Mouse (Mus musculus) heart, embryonic 11.5 days (tissue): ENCODE measurements around the gene Trpc6. TPM values are rescaled to one million over a fixed set of nuclear protein-coding genes. Genes with fewer than 3 reads are reported as not detected.

Experiments used
- ATAC-seq: fragments of 200-750 bp; cut with Nextera tagmentation; replicated peaks from 2 replicates; pipeline ENCODE4 v1.8.0; 2017; ENCODE audit warnings: moderate library complexity; ENCODE audit not compliant: insufficient number of reproducible peaks, low FRiP score, low TSS enrichment
- H3K27ac ChIP-seq: fragments of 300-500 bp; sonication (generic); 2 replicates; pipeline ENCODE4 v1.5.1; 2014; ENCODE audit warnings: mild to moderate bottlenecking, low read depth, low read length
- H3K27me3 ChIP-seq: fragments of 300-500 bp; sonication (generic); 2 replicates; pipeline ENCODE4 v1.6.1; 2014; ENCODE audit warnings: mild to moderate bottlenecking, low read length, mixed read lengths; ENCODE audit not compliant: control insufficient read depth, insufficient read depth
- H3K36me3 ChIP-seq: fragments of 300-500 bp; sonication (generic); 2 replicates; pipeline ENCODE4 v1.6.1; 2014; ENCODE audit warnings: mild to moderate bottlenecking, low read length, moderate library complexity, mixed read lengths; ENCODE audit not compliant: control insufficient read depth, insufficient read depth
- H3K4me1 ChIP-seq: fragments of 300-500 bp; sonication (generic); 2 replicates; pipeline ENCODE4 v1.6.1; 2014; ENCODE audit warnings: low read length; ENCODE audit not compliant: control insufficient read depth, insufficient read depth
- H3K4me2 ChIP-seq: fragments of 300-500 bp; sonication (generic); 2 replicates; pipeline ENCODE4 v1.6.1; 2014; ENCODE audit warnings: mild to moderate bottlenecking, moderate library complexity
- H3K4me3 ChIP-seq: fragments of 300-500 bp; sonication (generic); 2 replicates; pipeline ENCODE4 v1.5.1; 2014; ENCODE audit warnings: low read depth, low read length
- H3K9ac ChIP-seq: fragments of 300-500 bp; sonication (generic); 2 replicates; pipeline ENCODE4 v1.6.1; 2014; ENCODE audit warnings: mild to moderate bottlenecking, low read depth, low read length, moderate library complexity
- H3K9me3 ChIP-seq: fragments of 300-500 bp; sonication (generic); replicated peaks from 2 replicates; pipeline ENCODE4 v1.6.1; 2016; ENCODE audit warnings: low read length; ENCODE audit not compliant: control insufficient read depth
- WGBS: fragments of 180-500 bp; shearing (Covaris S2); extraction: QIAGEN DNeasy Blood & Tissue Kit; methylation state at CpG from one replicate; pipeline ENCODE4 v1.1.7; 2014; ENCODE audit not compliant: insufficient replicate concordance; 5-methylcytosine and 5-hydroxymethylcytosine counted together
- polyA plus RNA-seq: library from polyadenylated mRNA; unstranded; fragments of >200 nt; fragmentation: Nextera tagmentation; extraction: Ambion mirVana; gene quantifications from 2 replicates; pipeline ENCODE4 v1.2.1, GENCODE M21; 2014

Trpc6 gene
- polyA plus RNA-seq, 1 experiment from 2014 or later, result 1.5 TPM

GRCm38 (mm10) chr9:8643453-8643852, 99.5 kb downstream of the Trpc6 start:
- Histone ChIP-seq H3K4me2 (no peak overlapping the region), H3K36me3 (no peaks in the 10 kb centered on the region), H3K4me1 (no peaks in the 10 kb centered on the region), H3K4me3 (no peak overlapping the region), H3K27ac (no peak overlapping the region), H3K9me3 (no peaks in the 10 kb centered on the region), H3K27me3 (no peaks in the 10 kb centered on the region), H3K9ac (no peak overlapping the region)
- WGBS, result 69% methylated on average over 5 of the region's 5 CpGs
- ATAC-seq, result no peak

GRCm38 (mm10) chr9:8655347-8655746, 111.4 kb downstream of the Trpc6 start:
- no peak overlapping the region for H3K9ac ChIP-seq
- no peak overlapping the region for H3K27ac ChIP-seq
- no peaks in the 10 kb centered on the region for H3K36me3 ChIP-seq
- no peaks in the 10 kb centered on the region for H3K9me3 ChIP-seq
- H3K4me3 ChIP-seq, result no peak overlapping the region
- no peak overlapping the region for H3K4me2 ChIP-seq
- no peaks in the 10 kb centered on the region for H3K27me3 ChIP-seq
- ATAC-seq, result no peak
- H3K4me1 ChIP-seq, result no peaks in the 10 kb centered on the region

- ATAC-seq, result no peak
- no peak overlapping the region for H3K4me3 ChIP-seq
- H3K36me3 ChIP-seq, result no peaks in the 10 kb centered on the region
- H3K27ac ChIP-seq, result no peak overlapping the region
- no peaks in the 10 kb centered on the region for H3K9me3 ChIP-seq
- H3K4me2 ChIP-seq, result no peak overlapping the region
- WGBS, result 68% methylated on average over 1 of the region's 1 CpGs
- no peak overlapping the region for H3K9ac ChIP-seq
- no peaks in the 10 kb centered on the region for H3K4me1 ChIP-seq
- no peaks in the 10 kb centered on the region for H3K27me3 ChIP-seq
Measured at GRCm38 (mm10) chr9:8672944-8673343, 129.0 kb downstream of the Trpc6 start.

DNA sequence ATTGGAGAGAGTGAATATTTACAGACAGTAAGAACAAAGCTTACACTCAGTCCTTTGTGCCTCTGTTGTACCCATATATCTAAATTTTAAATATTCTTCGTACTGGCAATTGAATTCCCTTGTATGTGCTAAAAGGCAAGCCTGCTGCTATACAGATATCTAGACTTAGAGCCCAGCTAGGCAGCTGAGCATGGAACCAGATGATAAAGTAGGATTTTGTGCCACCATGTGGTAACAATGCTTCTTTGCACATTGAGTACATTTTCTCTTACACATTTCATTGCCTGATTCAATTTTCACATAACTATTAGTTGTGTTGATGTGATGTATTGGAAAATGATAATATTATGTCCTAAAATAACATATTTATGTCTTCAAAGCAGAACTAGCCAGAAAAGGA, 132.7 kb downstream of the Trpc6 start:
- Histone ChIP-seq H3K27me3 (no peaks in the 10 kb centered on the region), H3K9me3 (no peaks in the 10 kb centered on the region), H3K27ac (no peak overlapping the region), H3K36me3 (no peaks in the 10 kb centered on the region), H3K9ac (no peak overlapping the region), H3K4me3 (no peak overlapping the region), H3K4me2 (no peak overlapping the region), H3K4me1 (no peaks in the 10 kb centered on the region)
- WGBS, result 49% methylated on average over 1 of the region's 1 CpGs
- ATAC-seq, result no peak

DNA sequence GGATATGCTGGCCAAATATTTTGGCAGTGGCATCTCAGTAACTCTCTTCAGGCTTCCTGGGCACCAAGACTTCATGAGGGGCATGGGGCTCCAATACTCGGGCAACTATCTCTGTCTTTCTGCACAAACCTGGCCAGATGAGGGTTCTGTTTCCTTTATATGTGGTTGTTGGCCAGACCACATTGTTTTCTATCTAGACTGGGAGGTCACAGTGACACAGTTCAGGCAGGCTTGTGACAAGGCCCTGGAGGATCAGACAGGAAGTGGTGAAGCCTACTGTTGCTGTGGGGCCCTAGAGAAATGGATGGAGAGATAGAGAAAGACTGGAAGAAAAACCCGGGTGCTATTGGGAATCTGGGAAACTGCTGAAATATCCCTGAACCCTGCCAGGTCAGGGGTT, 149.2 kb downstream of the Trpc6 start:
- H3K4me2 ChIP-seq, result no peak overlapping the region
- no peak for ATAC-seq
- no peak overlapping the region for H3K9ac ChIP-seq
- no peaks in the 10 kb centered on the region for H3K9me3 ChIP-seq
- H3K36me3 ChIP-seq, result no peaks in the 10 kb centered on the region
- 53% methylated on average over 2 of the region's 2 CpGs for WGBS
- H3K27ac ChIP-seq, result no peak overlapping the region
- no peaks in the 10 kb centered on the region for H3K27me3 ChIP-seq
- H3K4me3 ChIP-seq, result no peak overlapping the region
- no peaks in the 10 kb centered on the region for H3K4me1 ChIP-seq

GRCm38 (mm10) chr9:8700669-8701068, 156.7 kb downstream of the Trpc6 start:
- no peak overlapping the region for H3K4me2 ChIP-seq
- H3K36me3 ChIP-seq, result no peaks in the 10 kb centered on the region
- ATAC-seq, result no peak
- H3K9me3 ChIP-seq, result no peaks in the 10 kb centered on the region
- H3K27ac ChIP-seq, result no peak overlapping the region
- H3K27me3 ChIP-seq, result no peaks in the 10 kb centered on the region
- no peaks in the 10 kb centered on the region for H3K4me1 ChIP-seq
- no peak overlapping the region for H3K9ac ChIP-seq
- WGBS, result 28% methylated on average over 5 of the region's 5 CpGs
- H3K4me3 ChIP-seq, result no peak overlapping the region

DNA sequence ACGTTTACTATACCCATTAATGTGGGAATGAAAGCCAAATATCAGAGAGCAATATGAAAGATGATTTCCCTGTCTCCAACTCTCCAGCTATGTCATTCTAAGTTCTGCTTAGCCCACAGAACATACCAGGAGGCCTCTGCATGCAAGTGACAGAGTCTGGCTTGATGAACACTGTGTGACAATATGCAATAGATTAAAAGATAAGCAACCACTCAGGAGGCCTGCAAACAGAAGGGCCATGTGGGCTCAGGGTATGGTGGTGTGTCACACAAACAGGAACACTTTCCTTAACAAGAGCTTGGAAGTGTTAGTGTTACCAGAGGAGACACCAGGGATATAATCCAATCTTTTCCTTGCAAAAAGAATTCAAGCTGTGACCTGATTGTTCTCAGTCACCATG, 159.6 kb downstream of the Trpc6 start:
- 64% methylated on average over 1 of the region's 1 CpGs for WGBS
- Histone ChIP-seq H3K27ac (no peak overlapping the region), H3K27me3 (no peaks in the 10 kb centered on the region), H3K9ac (no peak overlapping the region), H3K9me3 (no peaks in the 10 kb centered on the region), H3K4me3 (no peak overlapping the region), H3K4me2 (no peak overlapping the region), H3K4me1 (no peaks in the 10 kb centered on the region), H3K36me3 (no peaks in the 10 kb centered on the region)
- ATAC-seq, result no peak

GRCm38 (mm10) chr9:8703956-8704355, 160.0 kb downstream of the Trpc6 start:
- H3K27ac ChIP-seq, result no peak overlapping the region
- no peak for ATAC-seq
- WGBS, result 42% methylated on average over 5 of the region's 5 CpGs

GRCm38 (mm10) chr9:8710052-8710739, 166.3 kb downstream of the Trpc6 start:
- H3K36me3 ChIP-seq, result no peaks in the 10 kb centered on the region
- no peak overlapping the region for H3K4me2 ChIP-seq
- no peak overlapping the region for H3K4me3 ChIP-seq
- WGBS, result 58% methylated on average over 3 of the region's 3 CpGs
- H3K9ac ChIP-seq, result no peak overlapping the region
- no peak overlapping the region for H3K27ac ChIP-seq
- H3K27me3 ChIP-seq, result no peaks in the 10 kb centered on the region
- no peaks in the 10 kb centered on the region for H3K9me3 ChIP-seq
- no peaks in the 10 kb centered on the region for H3K4me1 ChIP-seq
- ATAC-seq, result no peak

More at GRCm38 (mm10) chr9:8703956-8704355, 160.0 kb downstream of the Trpc6 start:
- Histone ChIP-seq H3K9ac (no peak overlapping the region), H3K4me3 (no peak overlapping the region), H3K27me3 (no peaks in the 10 kb centered on the region), H3K4me2 (no peak overlapping the region), H3K36me3 (no peaks in the 10 kb centered on the region), H3K4me1 (no peaks in the 10 kb centered on the region), H3K9me3 (no peaks in the 10 kb centered on the region)
